Mouse (Mus musculus) hindbrain, embryonic 11.5 days (tissue): Measurements from ENCODE around the gene Myb. TPM values are rescaled to one million over a fixed set of nuclear protein-coding genes. Genes with fewer than 3 reads are reported as not detected.

ENCODE experiments used
- polyA plus RNA-seq: library from polyadenylated mRNA; unstranded; fragments of >200 nt; fragmentation: Nextera tagmentation; extraction: Ambion mirVana; gene quantifications from 2 replicates; pipeline ENCODE4 v1.2.1, GENCODE M21; 2014

Myb gene
- polyA plus RNA-seq, 1 experiment from 2014 or later = 6.0 TPM

Other genes starting within 250 kb of the Myb start
- 23.1 and 23.2 TPM in 2 replicates for gene Ahi1, start 208.4 kb downstream of the Myb start, polyA plus RNA-seq
- 125 and 134 TPM in 2 replicates for gene Hbs1l, start 135.0 kb upstream of the Myb start, polyA plus RNA-seq
- 0.12 TPM in 1 of 2 replicates, not detected in the other for gene Aldh8a1, start 216.3 kb upstream of the Myb start, polyA plus RNA-seq